Mouse (Mus musculus): ENCODE data around the gene Anp32e.
"Not testable (repeated sequence)": the region's sequence is repeated elsewhere in the genome, so short reads cannot be mapped to it uniquely, and the experiment has no call there.

The Anp32e gene

GRCm38 (mm10) chr3:95972251-95972872, 43.3 kb downstream of the Anp32e start:
- DNase-seq (ENCODE audit: low spot score in 2 of 2): no peak

GRCm38 (mm10) chr3:95972873-95973634, 44.0 kb downstream of the Anp32e start:
- peak in 1 of 2 experiments; percentile 74 for DNase-seq (ENCODE audit: low spot score in 2 of 2)

GRCm38 (mm10) chr3:95977079-95977478, 48.0 kb downstream of the Anp32e start:
- DNase-seq (ENCODE audit: low spot score in 2 of 2): no peak

- DNase-seq (ENCODE audit: low spot score in 2 of 2): not testable (repeated sequence)
Measured at GRCm38 (mm10) chr3:95977587-95977986, 48.5 kb downstream of the Anp32e start.

- no peak for DNase-seq (ENCODE audit: low spot score in 2 of 2)
Measured at GRCm38 (mm10) chr3:95978265-95978664, 49.2 kb downstream of the Anp32e start.

- DNase-seq (ENCODE audit: low spot score in 2 of 2): no peak
Measured at GRCm38 (mm10) chr3:95980276-95980970, 51.4 kb downstream of the Anp32e start.

- DNase-seq (ENCODE audit: low spot score in 2 of 2): no peak
Measured at GRCm38 (mm10) chr3:95982129-95982528, 53.1 kb downstream of the Anp32e start.

- DNase-seq (ENCODE audit: low spot score in 2 of 2): no peak
Measured at GRCm38 (mm10) chr3:95985209-95986000, 56.4 kb downstream of the Anp32e start.

- DNase-seq (ENCODE audit: low spot score in 2 of 2): peak in 1 of 2 experiments; percentile 68
Measured at GRCm38 (mm10) chr3:95986001-95986622, 57.1 kb downstream of the Anp32e start.

- no peak for DNase-seq (ENCODE audit: low spot score in 2 of 2)
Measured at GRCm38 (mm10) chr3:95986984-95987383, 57.9 kb downstream of the Anp32e start.

GRCm38 (mm10) chr3:95987386-95988110, 58.5 kb downstream of the Anp32e start:
- DNase-seq (ENCODE audit: low spot score in 2 of 2): peak in 1 of 2 experiments; percentile 68

- DNase-seq (ENCODE audit: low spot score in 2 of 2): no peak
Measured at GRCm38 (mm10) chr3:95988138-95988537, 59.1 kb downstream of the Anp32e start.

- DNase-seq (ENCODE audit: low spot score in 2 of 2): no peak
Measured at GRCm38 (mm10) chr3:95988969-95989368, 59.9 kb downstream of the Anp32e start.

- DNase-seq (ENCODE audit: low spot score in 2 of 2): no peak
Measured at GRCm38 (mm10) chr3:95990413-95990941, 61.4 kb downstream of the Anp32e start.

GRCm38 (mm10) chr3:95992990-95993603, 64.1 kb downstream of the Anp32e start:
- DNase-seq (ENCODE audit: low spot score in 2 of 2): no peak

GRCm38 (mm10) chr3:95993881-95994280, 64.8 kb downstream of the Anp32e start:
- DNase-seq (ENCODE audit: low spot score in 2 of 2): no peak

GRCm38 (mm10) chr3:95994381-95994846, 65.4 kb downstream of the Anp32e start:
- DNase-seq (ENCODE audit: low spot score in 2 of 2): peak in 1 of 2 experiments; percentile 58

GRCm38 (mm10) chr3:95994975-95995801, 66.1 kb downstream of the Anp32e start:
- peak in 1 of 2 experiments; percentile 55 for DNase-seq (ENCODE audit: low spot score in 2 of 2)
